ENCODE assay signal across 11 mouse cellular contexts in the genomic region with DNA sequence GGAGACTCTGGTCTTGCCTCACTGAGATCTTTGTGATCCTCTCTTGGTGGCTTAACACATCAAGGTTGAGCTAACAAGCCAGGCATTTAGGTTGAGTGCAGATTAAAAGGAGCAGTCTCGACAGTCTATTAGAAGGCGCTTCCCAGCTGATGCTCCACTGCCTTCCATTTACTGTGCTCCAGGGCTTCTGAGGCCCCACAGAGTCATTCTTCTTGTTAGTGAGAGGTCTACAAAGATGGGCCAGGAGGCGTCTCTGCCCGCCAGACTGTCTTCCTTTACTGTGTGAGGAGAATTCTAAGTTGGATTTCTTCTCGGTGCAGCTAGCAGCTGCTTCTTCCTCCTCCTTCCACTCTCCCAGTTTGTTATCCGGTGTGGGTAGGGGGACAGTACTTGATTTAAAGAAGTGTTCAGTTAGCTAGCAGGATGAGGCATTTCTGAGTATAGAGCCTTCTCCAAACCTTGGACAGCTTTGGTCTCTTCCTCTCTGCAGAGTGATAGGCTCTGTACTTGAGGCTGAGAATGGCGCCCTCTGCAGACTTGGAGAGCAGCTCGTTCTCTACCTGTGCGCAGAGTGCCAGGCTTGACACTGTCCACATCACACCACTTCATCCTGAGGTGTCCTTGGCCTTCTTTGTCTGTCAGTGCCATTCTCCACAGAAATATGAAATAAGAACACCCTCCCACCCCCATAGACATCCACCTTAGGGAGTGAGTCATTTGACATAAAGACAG. TPM values are rescaled to one million over a fixed set of nuclear protein-coding genes. Genes with fewer than 3 reads are reported as not detected.
DNase-seq lines count a peak whose midpoint lies in the region; ATAC-seq and TF ChIP-seq lines count a peak whose summit lies in the region.
"Had no signal": no experiment of that assay in that cellular context is flagged by ENCODE, and none has a peak within 500 bp of the region (broad histone marks: within the 10 kb centered on the region; RNA-seq: fewer than 3 reads in every experiment).

No protein-coding gene starts in this region.

- TF ChIP-seq CTCF in kidney, postnatal 0 days (IDR thresholded peaks at IDR 0.05; ENCODE audit: low read depth) = peak; percentile 28; the same call in 1 of the 2 replicates

- ATAC-seq in kidney, postnatal 0 days (replicated peaks; ENCODE audit: low FRiP score, low read depth) = no peak

- H3K27ac ChIP-seq in kidney, postnatal 0 days = no peak overlapping the region

- H3K36me3 ChIP-seq in kidney, postnatal 0 days (ENCODE audit: insufficient read depth, low read length) = no peaks in the 10 kb centered on the region

- H3K4me1 ChIP-seq in kidney, postnatal 0 days (replicated peaks; ENCODE audit: insufficient read depth, low read length) = no peaks in the 10 kb centered on the region

- H3K9ac ChIP-seq in kidney, postnatal 0 days (ENCODE audit: low read depth, low read length) = no peak overlapping the region

- WGBS in kidney, postnatal 0 days = 76% methylated on average over 9 of the region's 9 CpGs

- H3K27me3 ChIP-seq in kidney, postnatal 0 days (ENCODE audit: insufficient read depth, low read length) = no peaks in the 10 kb centered on the region

- H3K9me3 ChIP-seq in kidney, postnatal 0 days (replicated peaks; ENCODE audit: low read length) = no peaks in the 10 kb centered on the region

- H3K4me3 ChIP-seq in kidney, postnatal 0 days (replicated peaks; ENCODE audit: low read depth, low read length) = no peak overlapping the region

- DNase-seq in adrenal gland, postnatal 14 days = peak; percentile 35
- no peak for DNase-seq in adrenal gland, adult 2 months
- DNase-seq in kidney, postnatal 0 days (ENCODE audit: low spot score) = no peak
- DNase-seq in kidney, postnatal 10 days = no peak
- peak; percentile 18 for DNase-seq in thymus, postnatal 25 days
- DNase-seq in thymus, postnatal 36 days = no peak
- DNase-seq in urinary bladder, adult 2 months (ENCODE audit: low spot score) = no peak
- DNase-seq in urinary bladder, adult 18-20 months (ENCODE audit: low spot score in 2 of 2) = no peak
- DNase-seq: adrenal gland, adult 8-10 months; B cell, adult 2 months; heart, postnatal 14 days had no signal

- no peak overlapping the region for H3K4me2 ChIP-seq in kidney, postnatal 0 days (ENCODE audit: low read length)

RNA-seq across cellular contexts. Expression of gene Med27, which starts 57.3 kb away (rescaled TPM):
- total RNA-seq in adrenal gland, postnatal 14 days (2021) = 23.1 and 24.0 TPM in 2 replicates
- total RNA-seq in adrenal gland, adult 2 months (2021) = 10 to 100 TPM; 25.8 to 28.1 TPM
- 54.7 and 63.0 TPM in 2 replicates for polyA plus RNA-seq in adrenal gland, adult 2 months (2012; rRNA removed)
- 38.1 and 42.3 TPM in 2 replicates for polyA plus RNA-seq in kidney, postnatal 0 days (2015; fragmentation: Nextera tagmentation; extraction: Ambion mirVana)
- polyA plus RNA-seq in urinary bladder, adult 2 months (2012; rRNA removed) = 29.8 and 40.2 TPM in 2 replicates

Comparison
In these comparisons a context has a peak if more than half of its experiments do, and no peak if none do; other contexts are left out.
1. DNase-seq: peak in adrenal gland, postnatal 14 days (single experiment) and thymus, postnatal 25 days (single experiment); none in adrenal gland, adult 2 months (single experiment), kidney, postnatal 0 days (single experiment), kidney, postnatal 10 days (single experiment), thymus, postnatal 36 days (0 of 2), urinary bladder, adult 2 months (single experiment) and urinary bladder, adult 18-20 months (0 of 2).